Mouse (Mus musculus): ENCODE data around the gene Phb. TPM values are rescaled to one million over a fixed set of nuclear protein-coding genes. Genes with fewer than 3 reads are reported as not detected.

Gene Phb
- polyA plus RNA-seq, 1 experiment: 59.1 TPM

- no peaks in the 10 kb centered on the region for H3K4me1 ChIP-seq (ENCODE audit: control insufficient read depth, insufficient read depth, low read length)
- TF ChIP-seq POLR2A (IDR thresholded peaks at IDR 0.05; ENCODE audit: borderline replicate concordance, low read depth, low read length) (no peak), CTCF (IDR thresholded peaks at IDR 0.05; ENCODE audit: low read depth, low read length) (no peak)
- no peak overlapping the region for H3K4me3 ChIP-seq (ENCODE audit: insufficient read depth, low read length)
- no peak overlapping the region for H3K27ac ChIP-seq (ENCODE audit: insufficient read depth, low read depth, low read length)
These were observed 33.2 kb upstream of the Phb start for GRCm38 (mm10) chr11:95633512-95634000.

GRCm38 (mm10) chr11:95635030-95635429 lies 31.7 kb upstream of the Phb start:
- TF ChIP-seq POLR2A (IDR thresholded peaks at IDR 0.05; ENCODE audit: borderline replicate concordance, low read depth, low read length) (no peak), CTCF (IDR thresholded peaks at IDR 0.05; ENCODE audit: low read depth, low read length) (no peak)
- Histone ChIP-seq H3K4me1 (ENCODE audit: control insufficient read depth, insufficient read depth, low read length) (no peaks in the 10 kb centered on the region), H3K4me3 (ENCODE audit: insufficient read depth, low read length) (no peak overlapping the region), H3K27ac (ENCODE audit: insufficient read depth, low read depth, low read length) (no peak overlapping the region)

- Histone ChIP-seq H3K4me1 (ENCODE audit: control insufficient read depth, insufficient read depth, low read length) (no peaks in the 10 kb centered on the region), H3K4me3 (ENCODE audit: insufficient read depth, low read length) (no peak overlapping the region), H3K27ac (ENCODE audit: insufficient read depth, low read depth, low read length) (no peak overlapping the region)
- TF ChIP-seq CTCF (IDR thresholded peaks at IDR 0.05; ENCODE audit: low read depth, low read length) (no peak), POLR2A (IDR thresholded peaks at IDR 0.05; ENCODE audit: borderline replicate concordance, low read depth, low read length) (no peak)
These were observed 26.0 kb upstream of the Phb start for GRCm38 (mm10) chr11:95640751-95641150.

GRCm38 (mm10) chr11:95642534-95643280 lies 24.1 kb upstream of the Phb start:
- no peaks in the 10 kb centered on the region for H3K4me1 ChIP-seq (ENCODE audit: control insufficient read depth, insufficient read depth, low read length)
- TF ChIP-seq POLR2A (IDR thresholded peaks at IDR 0.05; ENCODE audit: borderline replicate concordance, low read depth, low read length) (no peak), CTCF (IDR thresholded peaks at IDR 0.05; ENCODE audit: low read depth, low read length) (no peak)
- no peak overlapping the region for H3K4me3 ChIP-seq (ENCODE audit: insufficient read depth, low read length)
- no peak overlapping the region for H3K27ac ChIP-seq (ENCODE audit: insufficient read depth, low read depth, low read length)

GRCm38 (mm10) chr11:95643856-95644255 lies 22.9 kb upstream of the Phb start:
- no peak overlapping the region for H3K4me3 ChIP-seq (ENCODE audit: insufficient read depth, low read length)
- no peak overlapping the region for H3K27ac ChIP-seq (ENCODE audit: insufficient read depth, low read depth, low read length)
- TF ChIP-seq CTCF (IDR thresholded peaks at IDR 0.05; ENCODE audit: low read depth, low read length) (no peak), POLR2A (IDR thresholded peaks at IDR 0.05; ENCODE audit: borderline replicate concordance, low read depth, low read length) (no peak)
- H3K4me1 ChIP-seq (ENCODE audit: control insufficient read depth, insufficient read depth, low read length): no peaks in the 10 kb centered on the region

- no peak for TF ChIP-seq POLR2A (IDR thresholded peaks at IDR 0.05; ENCODE audit: borderline replicate concordance, low read depth, low read length)
- no peak for TF ChIP-seq CTCF (IDR thresholded peaks at IDR 0.05; ENCODE audit: low read depth, low read length)
- Histone ChIP-seq H3K4me3 (ENCODE audit: insufficient read depth, low read length) (no peak overlapping the region), H3K27ac (ENCODE audit: insufficient read depth, low read depth, low read length) (no peak overlapping the region), H3K4me1 (ENCODE audit: control insufficient read depth, insufficient read depth, low read length) (no peaks in the 10 kb centered on the region)
These were observed 22.4 kb upstream of the Phb start for GRCm38 (mm10) chr11:95644381-95644780.

- Histone ChIP-seq H3K4me1 (ENCODE audit: control insufficient read depth, insufficient read depth, low read length) (no peaks in the 10 kb centered on the region), H3K4me3 (ENCODE audit: insufficient read depth, low read length) (no peak overlapping the region)
- TF ChIP-seq CTCF (IDR thresholded peaks at IDR 0.05; ENCODE audit: low read depth, low read length) (no peak), POLR2A (IDR thresholded peaks at IDR 0.05; ENCODE audit: borderline replicate concordance, low read depth, low read length) (no peak)
These were observed 21.2 kb upstream of the Phb start for GRCm38 (mm10) chr11:95645397-95646153.

GRCm38 (mm10) chr11:95646154-95646490 lies 20.6 kb upstream of the Phb start:
- Histone ChIP-seq H3K27ac (ENCODE audit: insufficient read depth, low read depth, low read length) (no peak overlapping the region), H3K4me1 (ENCODE audit: control insufficient read depth, insufficient read depth, low read length) (no peaks in the 10 kb centered on the region), H3K4me3 (ENCODE audit: insufficient read depth, low read length) (no peak overlapping the region)
- TF ChIP-seq POLR2A (IDR thresholded peaks at IDR 0.05; ENCODE audit: borderline replicate concordance, low read depth, low read length): no peak
- TF ChIP-seq CTCF (IDR thresholded peaks at IDR 0.05; ENCODE audit: low read depth, low read length): no peak

More at GRCm38 (mm10) chr11:95645397-95646153, 21.2 kb upstream of the Phb start:
- no peak overlapping the region for H3K27ac ChIP-seq (ENCODE audit: insufficient read depth, low read depth, low read length)

- no peak overlapping the region for H3K27ac ChIP-seq (ENCODE audit: insufficient read depth, low read depth, low read length)
- TF ChIP-seq CTCF (IDR thresholded peaks at IDR 0.05; ENCODE audit: low read depth, low read length) (no peak), POLR2A (IDR thresholded peaks at IDR 0.05; ENCODE audit: borderline replicate concordance, low read depth, low read length) (no peak)
- no peak overlapping the region for H3K4me3 ChIP-seq (ENCODE audit: insufficient read depth, low read length)
- no peaks in the 10 kb centered on the region for H3K4me1 ChIP-seq (ENCODE audit: control insufficient read depth, insufficient read depth, low read length)
These were observed 19.0 kb upstream of the Phb start for GRCm38 (mm10) chr11:95647791-95648190.

- Histone ChIP-seq H3K27ac (ENCODE audit: insufficient read depth, low read depth, low read length) (no peak overlapping the region), H3K4me3 (ENCODE audit: insufficient read depth, low read length) (no peak overlapping the region), H3K4me1 (ENCODE audit: control insufficient read depth, insufficient read depth, low read length) (no peaks in the 10 kb centered on the region)
- peak; percentile 84 for TF ChIP-seq CTCF (IDR thresholded peaks at IDR 0.05; ENCODE audit: low read depth, low read length)
- TF ChIP-seq POLR2A (IDR thresholded peaks at IDR 0.05; ENCODE audit: borderline replicate concordance, low read depth, low read length): no peak
These were observed 17.9 kb upstream of the Phb start for GRCm38 (mm10) chr11:95648827-95649226.
